Mouse (Mus musculus) limb, embryonic 13.5 days (tissue): Measurements from ENCODE around the gene Hoxb1. TPM values are rescaled to one million over a fixed set of nuclear protein-coding genes. Genes with fewer than 3 reads are reported as not detected.

Experiments used
- ATAC-seq: fragments of 200-750 bp; cut with Nextera tagmentation; 2 replicates; pipeline ENCODE4 v1.8.0; 2017; ENCODE audit warnings: low read depth, moderate number of reproducible peaks, moderate TSS enrichment; ENCODE audit not compliant: low FRiP score
- H3K27ac ChIP-seq: fragments of 300-500 bp; sonication (generic); 2 replicates; pipeline ENCODE4 v1.5.1; 2015; ENCODE audit warnings: inconsistent platforms, mild to moderate bottlenecking, moderate library complexity
- H3K27me3 ChIP-seq: fragments of 300-500 bp; sonication (generic); 2 replicates; pipeline ENCODE4 v1.6.1; 2015; ENCODE audit warnings: mild to moderate bottlenecking, inconsistent platforms
- H3K36me3 ChIP-seq: fragments of 300-500 bp; sonication (generic); 2 replicates; pipeline ENCODE4 v1.6.1; 2015; ENCODE audit warnings: inconsistent platforms, mild to moderate bottlenecking, moderate library complexity
- H3K4me1 ChIP-seq: fragments of 300-500 bp; sonication (generic); 2 replicates; pipeline ENCODE4 v1.6.1; 2015; ENCODE audit warnings: inconsistent platforms
- H3K4me2 ChIP-seq: fragments of 300-500 bp; sonication (generic); replicated peaks from 2 replicates; pipeline ENCODE4 v1.6.1; 2015; ENCODE audit warnings: inconsistent platforms, mild to moderate bottlenecking, moderate library complexity
- H3K4me3 ChIP-seq: fragments of 300-500 bp; sonication (generic); 2 replicates; pipeline ENCODE4 v1.5.1; 2015; ENCODE audit warnings: moderate library complexity, mild to moderate bottlenecking, inconsistent platforms
- H3K9ac ChIP-seq: fragments of 300-500 bp; sonication (generic); 2 replicates; pipeline ENCODE4 v1.6.1; 2015; ENCODE audit warnings: mild to moderate bottlenecking, inconsistent platforms
- H3K9me3 ChIP-seq: fragments of 300-500 bp; sonication (generic); 2 replicates; pipeline ENCODE4 v1.6.1; 2016; ENCODE audit warnings: inconsistent platforms
- WGBS: fragments of 180-500 bp; shearing (Covaris S2); methylation state at CpG from one replicate; pipeline ENCODE4 v1.1.7; 2015; 5-methylcytosine and 5-hydroxymethylcytosine counted together
- microRNA counts: library from miRNA; unstranded; fragments of <30 nt; microRNA quantifications from one replicate; lab custom pipeline; 2016
- microRNA-seq: library from miRNA; unstranded; fragments of <30 nt; microRNA quantifications from one replicate; pipeline ENCODE4, GENCODE M21; 2016
- polyA plus RNA-seq: library from polyadenylated mRNA; unstranded; fragments of >200 nt; fragmentation: Nextera tagmentation; extraction: Ambion mirVana; gene quantifications from 2 replicates; pipeline ENCODE4 v1.2.1, GENCODE M21; 2015

The Hoxb1 gene
- polyA plus RNA-seq, 1 experiment from 2014 or later, result 0.13 TPM

GRCm38 (mm10) chr11:96411934-96412333, 46.4 kb downstream of the Hoxb1 start:
- Histone ChIP-seq H3K4me3 (no peak overlapping the region), H3K27me3 (peaks cover 82% of the 10 kb centered on the region), H3K9me3 (peaks cover 6% of the 10 kb centered on the region), H3K4me2 (no peak overlapping the region), H3K9ac (no peak overlapping the region), H3K4me1 (peaks cover 28% of the 10 kb centered on the region), H3K36me3 (no peaks in the 10 kb centered on the region), H3K27ac (no peak overlapping the region)
- ATAC-seq, result no peak
- WGBS, result 70% methylated on average over 4 of the region's 4 CpGs

- H3K36me3 ChIP-seq, result no peaks in the 10 kb centered on the region
- H3K4me1 ChIP-seq, result peaks cover 19% of the 10 kb centered on the region
- H3K27me3 ChIP-seq, result peaks cover 82% of the 10 kb centered on the region
- H3K27ac ChIP-seq, result no peak overlapping the region; the same call in 1 of the 2 replicates
- H3K9me3 ChIP-seq, result peaks cover 6% of the 10 kb centered on the region
- WGBS, result 59% methylated on average over 9 of the region's 9 CpGs
- H3K4me3 ChIP-seq, result no peak overlapping the region
- H3K4me2 ChIP-seq, result peak overlapping the region; percentile 32
- no peak for ATAC-seq
- H3K9ac ChIP-seq, result no peak overlapping the region
Observed at GRCm38 (mm10) chr11:96412941-96413491, 47.5 kb downstream of the Hoxb1 start.

GRCm38 (mm10) chr11:96413527-96413926, 48.0 kb downstream of the Hoxb1 start:
- Histone ChIP-seq H3K9me3 (peaks cover 6% of the 10 kb centered on the region), H3K4me2 (peak overlapping the region; percentile 32), H3K4me1 (peaks cover 18% of the 10 kb centered on the region), H3K27ac (no peak overlapping the region; the same call in 1 of the 2 replicates), H3K4me3 (no peak overlapping the region), H3K9ac (no peak overlapping the region), H3K27me3 (peaks cover 82% of the 10 kb centered on the region), H3K36me3 (no peaks in the 10 kb centered on the region)
- 4% methylated on average over 8 of the region's 8 CpGs for WGBS
- ATAC-seq, result peak; percentile 79

GRCm38 (mm10) chr11:96414002-96414401, 48.5 kb downstream of the Hoxb1 start:
- peak overlapping the region; percentile 32; the same call in 1 of the 2 replicates for H3K4me2 ChIP-seq

More at GRCm38 (mm10) chr11:96414002-96414401, 48.5 kb downstream of the Hoxb1 start:
- 36% methylated on average over 2 of the region's 2 CpGs for WGBS
- no peak overlapping the region for H3K27ac ChIP-seq
- H3K9me3 ChIP-seq, result peaks cover 6% of the 10 kb centered on the region
- ATAC-seq, result 0 out of 2 replicates have a peak, but pooled peaks have one; percentile 59
- no peaks in the 10 kb centered on the region for H3K36me3 ChIP-seq
- peaks cover 18% of the 10 kb centered on the region for H3K4me1 ChIP-seq
- H3K27me3 ChIP-seq, result peaks cover 79% of the 10 kb centered on the region
- H3K9ac ChIP-seq, result no peak overlapping the region
- no peak overlapping the region for H3K4me3 ChIP-seq

MicroRNAs encoded within 50 kb of the gene (microRNA counts, 519-probe panel; counts per million panel counts)
- 3,507 counts per million, percentile 63 among the panel's probes with 10 or more counts for microRNA mmu-miR-10a (lab: Ali Mortazavi, UCI)

Small RNA genes within 50 kb of the gene (microRNA-seq; reads per million reads assigned to microRNA genes)
- gene Mir10a, result 5,800 reads per million, percentile 91 among the genes with 10 or more reads in this experiment

Other genes with a start within 250 kb of the Hoxb1 start
- gene Ttll6, start 232.0 kb upstream of the Hoxb1 start, polyA plus RNA-seq, result not detected in 2 replicates
- gene Hoxb13, start 171.4 kb upstream of the Hoxb1 start, polyA plus RNA-seq, result not detected in 2 replicates
- 1.1 and 1.3 TPM in 2 replicates for gene Hoxb9, start 94.3 kb upstream of the Hoxb1 start, polyA plus RNA-seq
- gene Hoxb8, start 83.8 kb upstream of the Hoxb1 start, polyA plus RNA-seq, result 0.17 and 0.32 TPM in 2 replicates
- gene Hoxb7, start 79.1 kb upstream of the Hoxb1 start, polyA plus RNA-seq, result 2.0 and 2.2 TPM in 2 replicates
- gene Hoxb6, start 73.3 kb upstream of the Hoxb1 start, polyA plus RNA-seq, result 0.59 and 1.4 TPM in 2 replicates
- gene Hoxb5, start 62.4 kb upstream of the Hoxb1 start, polyA plus RNA-seq, result 0.97 and 1.5 TPM in 2 replicates
- gene Hoxb4, start 47.5 kb upstream of the Hoxb1 start, polyA plus RNA-seq, result 0.36 and 0.50 TPM in 2 replicates
- 0.17 and 0.55 TPM in 2 replicates for gene Hoxb3, start 42.4 kb upstream of the Hoxb1 start, polyA plus RNA-seq
- gene Hoxb2, start 15.2 kb upstream of the Hoxb1 start, polyA plus RNA-seq, result 3.9 and 4.8 TPM in 2 replicates
- 0.61 and 0.72 TPM in 2 replicates for gene Skap1, start 98.8 kb downstream of the Hoxb1 start, polyA plus RNA-seq